Mouse (Mus musculus): ENCODE data around the gene Crat.

Crat gene

DNA sequence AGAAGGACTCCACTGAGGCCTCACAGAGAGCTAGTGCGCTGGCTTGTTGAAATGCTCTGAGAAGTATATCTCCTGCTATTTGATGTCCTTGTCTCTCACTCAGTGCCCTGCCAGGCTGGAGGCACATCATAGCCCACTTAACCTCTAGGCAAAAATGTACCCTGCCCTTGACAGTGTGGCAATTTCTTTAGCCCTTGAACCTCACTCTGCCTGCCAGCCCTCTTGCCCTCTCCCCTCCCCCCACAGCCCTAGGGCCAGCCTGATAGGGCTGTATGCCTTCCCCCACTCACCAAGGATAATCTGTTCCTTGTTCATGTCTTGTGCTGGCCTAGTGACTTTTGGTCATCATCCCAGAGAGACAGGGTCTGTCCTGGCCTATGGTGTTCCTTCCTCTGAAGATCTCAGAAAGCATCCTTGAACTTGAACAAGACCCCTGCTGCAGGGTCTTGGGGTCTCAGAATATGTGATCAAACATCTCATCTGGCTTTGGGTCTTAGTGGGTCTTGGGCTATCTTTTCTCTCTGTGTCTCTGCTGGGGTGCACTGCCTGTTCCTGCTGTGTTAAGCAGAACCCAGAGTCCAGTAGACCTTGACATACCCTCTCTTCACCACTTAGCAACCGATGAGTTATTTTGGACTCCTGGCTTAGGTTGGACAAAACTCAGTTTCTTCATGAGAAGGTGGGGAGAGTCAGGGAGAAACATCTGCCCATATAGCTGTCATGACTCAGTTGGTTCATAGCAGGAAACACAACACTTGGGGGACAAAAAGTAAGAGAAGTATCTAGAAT lies 50.1 kb downstream of the Crat start:
- no peak for DNase-seq

DNA sequence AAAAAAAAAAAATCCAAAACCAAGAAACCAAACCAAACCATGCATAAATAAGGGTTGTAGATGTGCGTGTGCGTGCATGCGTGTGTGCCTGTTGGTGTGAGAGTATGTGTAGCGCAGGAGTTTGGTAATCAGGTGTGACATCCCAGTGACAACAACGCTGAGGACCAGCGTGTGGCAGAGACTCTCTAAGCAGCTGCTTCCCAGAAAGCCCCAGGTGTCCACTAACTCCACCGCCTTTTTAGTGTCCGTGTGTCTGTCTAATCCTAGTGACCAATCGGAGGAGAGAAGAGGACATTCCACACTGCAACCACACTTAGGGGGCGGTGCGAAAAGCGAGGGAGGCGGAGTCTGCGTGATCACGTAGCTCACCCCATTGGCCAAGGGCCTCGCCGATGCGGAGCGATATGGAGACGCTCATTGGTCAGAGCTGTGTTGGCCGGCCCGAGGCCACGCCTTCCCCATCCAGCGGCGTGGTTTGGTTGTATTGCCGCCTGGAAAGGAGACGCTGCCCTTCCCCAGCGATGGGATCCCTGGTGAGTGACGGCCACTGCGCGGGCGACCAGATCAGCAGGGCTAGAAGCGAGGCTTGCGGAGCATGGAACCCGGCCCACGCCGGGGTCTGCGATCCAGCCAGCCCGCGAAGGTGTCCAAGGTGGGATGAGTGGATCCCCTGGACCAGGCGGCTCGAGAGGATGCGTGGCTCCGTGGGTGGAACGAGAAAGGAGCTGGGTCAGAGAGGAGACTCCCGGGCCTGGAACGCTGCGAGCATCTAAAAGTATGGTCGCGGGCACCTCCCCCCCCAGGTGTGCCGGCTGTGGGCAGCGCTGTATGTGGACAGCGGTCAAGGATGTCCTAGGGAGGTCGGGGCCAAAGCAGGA lies 51.6 kb downstream of the Crat start, which contains the start of gene Miga2:
Gene Miga2 (plus strand): TSS at position 461 of the 878 bp plus-strand sequence.
- peak; percentile 99 for DNase-seq

DNA sequence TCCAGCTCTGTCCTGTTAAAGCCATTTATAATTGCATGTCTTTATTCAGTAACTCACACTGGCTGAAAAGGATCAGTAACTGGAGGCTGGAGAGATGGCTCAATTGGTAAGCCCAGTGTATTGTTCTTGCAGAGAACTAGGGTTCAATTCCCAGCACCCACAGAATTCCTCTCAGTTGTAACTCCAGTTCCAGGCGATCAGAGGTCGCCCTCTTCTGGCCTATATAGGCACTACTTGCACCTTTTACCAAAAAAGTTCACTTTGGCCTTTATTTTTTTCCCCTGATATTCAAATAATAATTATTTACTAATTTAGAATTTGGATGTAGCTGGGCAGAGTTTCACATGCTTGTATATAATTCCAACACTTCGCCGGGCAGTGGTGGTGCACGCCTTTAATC lies 52.7 kb downstream of the Crat start:
- no peak for DNase-seq

DNA sequence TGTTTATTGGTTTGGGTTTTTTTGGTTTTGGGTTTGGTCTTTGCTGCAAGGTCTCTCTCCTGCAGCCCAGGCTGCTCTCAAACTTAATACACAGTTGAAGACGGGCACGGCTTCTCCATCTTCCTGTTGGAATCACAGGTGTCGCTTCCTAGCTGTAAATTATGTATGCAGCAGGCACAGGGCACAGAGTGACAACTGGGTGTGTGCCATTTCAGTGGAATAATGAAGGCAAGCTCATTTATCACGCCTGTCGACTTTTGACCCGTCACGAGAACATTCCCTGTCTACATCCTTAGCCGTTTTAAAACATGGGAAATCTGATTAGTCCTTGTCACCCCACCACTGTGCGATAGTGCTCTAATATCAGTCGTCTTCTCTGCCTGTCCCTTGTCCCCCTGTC lies 55.0 kb downstream of the Crat start:
- DNase-seq, result no peak

DNA sequence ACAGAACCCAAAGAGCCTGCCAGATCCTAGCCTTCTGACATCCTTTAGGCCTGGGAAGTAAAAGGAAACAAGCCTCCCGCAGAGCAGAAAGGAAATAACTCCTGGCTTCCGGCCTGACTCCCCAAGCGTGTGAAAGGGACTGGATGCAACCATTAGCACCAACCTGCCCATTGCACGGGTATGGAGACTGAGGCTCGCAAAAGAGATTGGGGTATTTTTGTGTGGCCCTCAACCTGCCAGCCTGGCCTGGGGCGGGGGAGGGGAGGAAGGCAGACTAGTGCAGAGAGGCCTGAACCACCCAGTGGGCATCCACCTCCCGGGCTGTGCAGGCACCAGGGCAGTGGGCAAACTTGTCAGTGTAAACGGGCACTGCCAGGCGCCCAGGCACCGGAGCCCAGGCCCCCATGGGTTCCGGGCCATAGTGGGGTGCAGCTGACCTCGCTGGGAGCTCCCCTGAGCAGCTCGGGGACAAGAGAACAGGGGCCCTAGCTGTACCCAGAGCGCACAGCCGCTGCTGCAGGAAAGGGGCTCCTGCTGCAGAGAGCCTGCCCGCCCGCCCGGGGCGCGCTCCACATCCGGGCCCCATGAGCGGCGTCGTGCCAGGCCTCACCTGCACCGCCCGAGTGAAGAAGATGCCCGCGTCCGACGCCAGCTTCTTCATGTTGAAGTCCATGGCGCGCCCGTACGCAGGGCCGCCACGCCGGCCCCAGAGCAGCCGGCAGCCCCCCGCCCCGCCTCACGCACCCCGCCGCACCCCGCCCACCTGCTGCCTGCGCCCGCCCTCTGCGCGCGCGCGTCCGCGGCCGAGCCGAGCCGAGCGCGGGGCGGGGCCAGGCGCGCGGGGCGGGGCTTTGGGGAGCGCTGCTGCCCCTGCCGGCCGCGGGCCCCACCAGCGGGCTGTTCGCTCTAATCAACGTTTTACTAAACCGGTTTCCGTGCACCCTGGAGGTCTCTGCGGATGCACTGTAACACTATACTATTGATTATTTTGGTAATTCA lies 56.8 kb downstream of the Crat start, which contains the start of gene Sh3glb2:
Gene Sh3glb2 (minus strand): TSS at position 805 of the 999 bp plus-strand sequence.
- DNase-seq, result peak; percentile 92 to 95

DNA sequence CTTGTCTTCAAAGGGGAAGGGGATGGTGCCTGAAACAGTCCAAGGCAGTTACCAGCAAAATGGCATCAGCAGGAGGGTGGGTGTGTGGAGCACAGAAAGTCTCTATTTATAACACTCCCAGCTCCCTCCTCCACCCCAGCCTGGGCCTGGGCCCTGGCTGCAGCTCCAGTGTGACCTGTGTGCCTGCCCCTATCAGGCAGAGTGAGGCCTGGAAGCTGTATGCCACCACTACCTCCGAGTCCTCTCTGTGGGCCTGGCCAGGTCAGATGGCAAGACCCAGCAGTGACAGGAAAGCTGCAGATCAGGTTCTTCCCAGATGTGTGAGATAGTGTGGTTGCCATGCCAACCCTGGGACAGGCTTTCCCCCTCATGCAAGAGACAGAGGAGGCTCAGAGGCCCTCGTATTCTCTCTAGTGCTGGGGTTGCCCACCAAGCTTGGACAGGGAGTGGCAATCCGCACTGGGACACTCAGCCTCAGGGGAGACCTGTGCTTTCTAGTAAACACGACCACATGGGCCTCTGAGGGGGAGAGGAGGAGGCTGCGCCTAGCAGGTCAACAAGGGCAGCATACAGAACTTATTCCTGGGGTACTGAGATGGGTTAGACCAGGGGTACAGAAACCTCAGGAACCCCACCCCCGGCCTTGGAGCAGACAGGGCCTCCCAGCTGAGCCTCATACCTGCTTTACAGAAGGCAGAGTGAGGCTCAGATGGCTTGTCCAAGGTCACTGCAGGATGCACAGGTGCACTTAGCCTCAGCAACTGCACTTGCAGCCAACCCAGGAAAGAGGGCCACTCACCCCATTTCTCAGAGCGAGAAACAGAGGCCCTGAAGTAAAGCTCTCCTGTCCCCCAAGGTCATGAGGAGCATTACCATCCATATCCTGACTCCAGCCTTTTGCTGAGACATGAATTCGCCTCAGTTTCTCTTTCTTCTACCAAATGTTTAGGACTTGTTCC lies 57.8 kb downstream of the Crat start:
- DNase-seq, result peak in 1 of 2 experiments; percentile 27

DNA sequence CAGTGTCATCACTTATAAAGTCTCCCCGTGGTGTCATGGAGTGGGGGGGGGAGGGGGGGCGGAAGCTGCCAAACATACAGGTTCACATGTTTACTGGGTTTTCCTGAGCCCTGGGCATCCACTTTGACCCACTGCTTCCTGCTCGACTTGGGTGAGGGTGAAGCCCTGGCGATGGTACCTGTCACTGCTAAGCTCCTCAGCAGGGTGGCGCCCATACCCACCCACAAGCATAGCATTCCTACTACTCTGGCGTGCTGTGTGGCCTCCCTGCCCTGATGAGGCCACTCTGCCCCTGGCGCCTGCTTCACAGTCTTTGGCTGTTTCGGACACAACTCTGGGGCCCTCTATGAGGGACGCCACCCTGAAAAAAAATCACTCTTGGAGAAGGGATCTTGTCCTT lies 58.7 kb downstream of the Crat start:
- DNase-seq, result no peak

DNA sequence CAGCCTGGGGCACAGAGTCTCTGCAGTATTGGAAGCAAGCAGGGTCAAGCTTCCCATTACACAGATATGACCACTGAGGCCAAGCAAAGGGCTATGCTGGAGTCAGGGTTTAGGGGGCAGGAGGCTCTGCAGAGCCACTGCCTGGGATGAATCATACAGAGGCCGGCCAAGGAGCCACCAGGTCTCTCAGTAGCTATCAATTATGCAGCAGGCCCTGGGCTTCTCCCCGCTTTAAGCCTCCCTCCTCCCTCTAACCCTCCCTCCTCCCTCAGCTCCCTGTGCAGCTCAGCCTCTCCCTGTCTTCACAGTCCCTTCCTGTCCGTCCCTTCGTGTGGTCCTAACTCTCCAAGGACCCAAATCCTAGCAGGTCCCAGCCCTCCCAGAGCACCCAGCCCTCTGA lies 59.3 kb downstream of the Crat start:
- DNase-seq, result no peak

DNA sequence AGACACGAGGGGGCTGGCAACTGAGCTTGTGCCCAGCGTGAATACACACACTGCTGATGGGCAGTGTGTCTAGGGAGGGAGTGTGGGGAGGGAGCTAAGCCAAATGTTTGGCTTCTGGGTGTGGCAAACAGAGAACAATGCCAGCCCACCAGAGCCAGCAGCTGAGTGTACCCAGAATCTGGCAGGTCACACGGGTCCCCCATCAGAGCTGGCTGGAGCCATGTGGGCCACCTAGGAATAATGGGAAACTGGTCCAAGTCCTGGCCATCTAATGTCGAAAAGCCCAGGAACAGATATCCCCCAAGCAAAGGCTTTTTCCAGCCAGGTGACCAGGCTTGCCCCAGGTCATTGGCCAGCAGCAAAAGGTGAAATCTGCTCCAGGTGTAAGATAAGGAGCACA lies 59.8 kb downstream of the Crat start:
- no peak for DNase-seq

DNA sequence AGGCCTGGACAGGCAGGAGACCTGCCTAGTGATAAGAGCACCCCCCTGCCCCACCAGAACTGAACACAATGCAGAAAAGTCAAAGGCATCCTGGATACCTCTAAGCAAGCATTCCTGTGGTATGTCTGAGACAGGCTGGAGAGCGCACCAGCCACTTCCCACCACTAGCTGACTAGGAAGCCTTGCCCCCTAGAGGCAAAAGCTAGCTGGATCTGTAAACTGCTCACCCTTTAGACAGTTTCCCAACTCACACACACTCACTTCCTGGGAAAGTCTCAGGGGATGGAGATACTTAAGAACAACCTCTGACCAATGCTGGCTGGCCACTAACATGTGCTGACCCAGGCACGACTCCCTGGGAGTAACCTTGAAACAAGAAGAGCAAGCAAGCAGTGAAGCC lies 64.5 kb downstream of the Crat start:
- DNase-seq, result peak in 1 of 2 experiments; percentile 37
